Mouse (Mus musculus) left cerebral cortex, postnatal 10 days (tissue): ENCODE data around the gene Olfr491. TPM values are rescaled to one million over a fixed set of nuclear protein-coding genes. Genes with fewer than 3 reads are reported as not detected.

ENCODE experiments used
- DNase-seq, 2 experiments: peaks; one replicate each; pipeline ENCODE4 v3.0.0; 2021 to 2022; ENCODE audit warnings: low spot score in 2 of 2, mixed read lengths in 1 of 2; ENCODE audit errors: extremely low spot score in 1 of 2
- intact Hi-C: fragments of 180-260 bp; cut with DNase I; formaldehyde crosslinking; loops from one replicate; pipeline ENCODE4 v1.15.1; 2025
- total RNA-seq, 2 experiments: library from RNA; stranded (reverse); gene quantifications; 2 replicates each; pipeline ENCODE4 v1.2.3; 2021

Olfr491 gene
- not detected for total RNA-seq

DNA sequence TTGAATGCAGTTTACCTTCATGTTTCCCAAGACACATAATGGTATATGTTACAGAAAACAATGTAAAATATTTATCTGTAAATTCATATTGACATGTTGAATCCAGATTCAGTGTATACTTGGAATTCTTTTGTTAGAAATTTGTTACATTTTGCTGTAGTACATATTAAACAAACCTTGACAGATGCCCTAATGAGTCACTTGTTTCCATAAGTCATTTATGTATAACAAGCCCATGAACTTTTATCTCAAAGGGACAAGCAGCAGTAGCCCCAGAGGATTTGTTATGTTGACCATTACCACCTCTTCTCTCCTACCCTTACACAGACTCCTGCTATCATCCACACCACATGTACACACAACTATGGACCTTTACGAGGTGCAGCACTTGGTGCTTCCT is at the start of gene Olfr491:
Olfr491 (plus strand) TSS at position 301 of the 400 bp plus-strand sequence.
- no peak for DNase-seq
- intact Hi-C loops = no loop called here

- DNase-seq = no peak
- intact Hi-C loops = no loop called here
Measured at GRCm38 (mm10) chr7:108288834-108289233, 24.4 kb upstream of the Olfr491 start, which contains the start of gene Olfr490. Gene Olfr490, minus strand, starts transcription at chr7:108288934.

- no peak for DNase-seq
- intact Hi-C loops = no loop called here
Measured at GRCm38 (mm10) chr7:108323574-108323973, 10.3 kb downstream of the Olfr491 start, which contains the start of gene Olfr492. Gene Olfr492, minus strand, starts transcription at chr7:108323674.

GRCm38 (mm10) chr7:108346879-108347278 is 33.6 kb downstream of the Olfr491 start, which contains the start of gene Olfr493:
Gene Olfr493, minus strand, starts transcription at chr7:108346979.
- no peak for DNase-seq
- intact Hi-C loops = no loop called here

- intact Hi-C loops = no loop called here
- no peak for DNase-seq
Measured at GRCm38 (mm10) chr7:108365035-108365434, 51.8 kb downstream of the Olfr491 start, which contains the start of gene Olfr494. Gene Olfr494, plus strand, starts transcription at chr7:108365335.

Other genes starting within 250 kb of the Olfr491 start
- gene Olfr480, start 246.1 kb upstream of the Olfr491 start, total RNA-seq = not detected
- not detected for gene Olfr481, start 233.6 kb upstream of the Olfr491 start, total RNA-seq
- 1 to 10 TPM; 1.5 to 1.7 TPM for gene Olfr482, start 215.9 kb upstream of the Olfr491 start, total RNA-seq
- gene Olfr483, start 212.6 kb upstream of the Olfr491 start, total RNA-seq = not detected
- gene Olfr484, start 186.0 kb upstream of the Olfr491 start, total RNA-seq = not detected
- not detected for gene Olfr485, start 153.6 kb upstream of the Olfr491 start, total RNA-seq
- gene Olfr486, start 140.7 kb upstream of the Olfr491 start, total RNA-seq = not detected
- gene Olfr487, start 98.8 kb upstream of the Olfr491 start, total RNA-seq = not detected
- not detected for gene Olfr488, start 55.1 kb upstream of the Olfr491 start, total RNA-seq
- not detected for gene Olfr490, start 24.5 kb upstream of the Olfr491 start, total RNA-seq
- gene Olfr492, start 10.2 kb downstream of the Olfr491 start, total RNA-seq = not detected
- gene Olfr493, start 33.5 kb downstream of the Olfr491 start, total RNA-seq = not detected
- gene Olfr494, start 51.9 kb downstream of the Olfr491 start, total RNA-seq = not detected
- not detected for gene Olfr495, start 79.7 kb downstream of the Olfr491 start, total RNA-seq
- not detected for gene Olfr497, start 107.0 kb downstream of the Olfr491 start, total RNA-seq
- gene Olfr498, start 151.9 kb downstream of the Olfr491 start, total RNA-seq = not detected
- gene Olfr502, start 211.6 kb downstream of the Olfr491 start, total RNA-seq = not detected
- not detected for gene Olfr503, start 231.1 kb downstream of the Olfr491 start, total RNA-seq